Comparison of ENCODE assay signal across 10 mouse cellular contexts in the genomic region with DNA sequence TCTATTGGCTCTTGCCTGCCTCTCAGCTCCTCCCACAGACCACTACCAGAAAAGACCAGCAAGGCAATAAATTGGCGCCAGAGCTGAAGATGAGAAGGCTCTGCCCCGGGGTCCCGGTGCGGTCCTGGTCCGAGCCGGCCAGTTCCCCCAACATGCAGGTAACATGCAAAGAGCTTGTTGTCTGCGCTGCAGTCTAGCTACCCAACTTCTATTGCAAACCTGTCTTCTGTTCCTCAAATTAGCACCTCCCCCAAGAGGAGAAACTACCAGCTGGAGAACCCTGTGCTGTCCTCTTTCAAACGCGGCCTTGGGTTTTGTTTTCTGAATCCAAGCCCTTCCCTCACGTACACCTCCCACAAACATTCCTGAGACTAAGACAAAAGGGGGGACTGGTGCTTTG. TPM values are rescaled to one million over a fixed set of nuclear protein-coding genes. Genes with fewer than 3 reads are reported as not detected.
DNase-seq lines count a peak whose midpoint lies in the region; ATAC-seq and TF ChIP-seq lines count a peak whose summit lies in the region.
"Had no signal": no experiment of that assay in that cellular context is flagged by ENCODE, and none has a peak within 500 bp of the region (broad histone marks: within the 10 kb centered on the region; RNA-seq: fewer than 3 reads in every experiment).

No protein-coding gene starts in this region.

- DNase-seq in cerebellum, adult 9-10 months, result peak; percentile 48
- no peak for DNase-seq in cerebellum, adult 11-12 months
- no peak for DNase-seq in layer of hippocampus, adult 2 months (ENCODE audit: low spot score in 2 of 2)
- no peak for DNase-seq in layer of hippocampus, adult 11-12 months (ENCODE audit: low spot score)
- DNase-seq in left cerebral cortex, adult 11 months (ENCODE audit: low spot score), result no peak
- no peak for DNase-seq in gastrocnemius, postnatal 25 days
- DNase-seq: adrenal gland, postnatal 10 days; left cerebral cortex, postnatal 4 days had no signal

- TF ChIP-seq POLR2A in olfactory bulb, adult 2 months (IDR thresholded peaks at IDR 0.05; ENCODE audit: insufficient read depth, low read depth, low read length), result no peak

- TF ChIP-seq CTCF in layer of hippocampus, adult 2 months (conservative IDR thresholded peaks at IDR 0.05), result no peak
- TF ChIP-seq CTCF in olfactory bulb, adult 2 months (IDR thresholded peaks at IDR 0.05; ENCODE audit: insufficient read depth, low read depth, low read length), result no peak

- H3K27ac ChIP-seq in layer of hippocampus, adult 2 months, result peak overlapping the region; percentile 97; the same call in 1 of the 2 replicates
- H3K27ac ChIP-seq in hindbrain, embryonic 12.5 days, result no peak overlapping the region
- no peak overlapping the region for H3K27ac ChIP-seq in olfactory bulb, adult 2 months (ENCODE audit: insufficient read depth, low read depth, low read length)

- H3K4me2 ChIP-seq in hindbrain, embryonic 12.5 days (replicated peaks), result peak overlapping the region; percentile 77

- peak overlapping the region; percentile 88 for H3K4me3 ChIP-seq in layer of hippocampus, adult 2 months
- peak overlapping the region; percentile 65 for H3K4me3 ChIP-seq in hindbrain, embryonic 12.5 days
- peak overlapping the region; percentile 16 for H3K4me3 ChIP-seq in olfactory bulb, adult 2 months (ENCODE audit: insufficient read depth, low read depth, low read length)

- 0 out of 2 replicates have a peak, but pooled peaks cover 7% of the 10 kb centered on the region for H3K36me3 ChIP-seq in hindbrain, embryonic 12.5 days

- 79% methylated on average over 10 of the region's 10 CpGs for WGBS in hindbrain, embryonic 12.5 days
- WGBS in olfactory bulb, adult 2 months, result 70% methylated on average over 10 of the region's 10 CpGs

- no peak overlapping the region for H3K9ac ChIP-seq in hindbrain, embryonic 12.5 days

- H3K4me1 ChIP-seq in hindbrain, embryonic 12.5 days, result peaks cover 35% of the 10 kb centered on the region
- peaks cover 11% of the 10 kb centered on the region for H3K4me1 ChIP-seq in olfactory bulb, adult 2 months (ENCODE audit: control insufficient read depth, insufficient read depth, low read length)

- no peaks in the 10 kb centered on the region for H3K27me3 ChIP-seq in hindbrain, embryonic 12.5 days

- 0 out of 2 replicates have a peak, but pooled peaks cover 5% of the 10 kb centered on the region for H3K9me3 ChIP-seq in hindbrain, embryonic 12.5 days (replicated peaks)

- ATAC-seq in hindbrain, embryonic 12.5 days (ENCODE audit: low FRiP score), result no peak

RNA-seq across cellular contexts. Expression of gene St8sia1, which starts 1.8 kb away (rescaled TPM):
- total RNA-seq in layer of hippocampus, adult 2 months (2021), result 10 to 100 TPM; 34.4 to 39.1 TPM
- 9.1 TPM in 2 replicates for polyA plus RNA-seq in hindbrain, embryonic 12.5 days (2016; fragmentation: Nextera tagmentation; extraction: Ambion mirVana)
- 84.6 TPM in 1 of 2 replicates, not detected in the other for polyA plus RNA-seq in olfactory bulb, adult 2 months (2012; ENCODE audit: insufficient read depth, insufficient read length, low replicate concordance, missing spikeins)
- under 1 TPM; 0.05 to 0.19 TPM for total RNA-seq in gastrocnemius, postnatal 25 days (2021)

Comparison
In these comparisons a context has a peak if more than half of its experiments do, and no peak if none do; other contexts are left out.
1. H3K4me3 ChIP-seq: peak in every context shown above with its lines; median percentile 88 in layer of hippocampus, adult 2 months; 65 in hindbrain, embryonic 12.5 days; 16 in olfactory bulb, adult 2 months.
2. RNA of gene St8sia1, which starts 1.8 kb away (total RNA-seq): 34.4 to 39.1 TPM in layer of hippocampus, adult 2 months; 0.05 to 0.19 TPM in gastrocnemius, postnatal 25 days; every median in the first group is over 10 times any median in the second.